Mouse (Mus musculus) forebrain, embryonic 16.5 days (tissue): ENCODE measurements around the gene Trim8. TPM values are rescaled to one million over a fixed set of nuclear protein-coding genes. Genes with fewer than 3 reads are reported as not detected.

Experiments used
- ATAC-seq: fragments of 200-750 bp; cut with Nextera tagmentation; 2 replicates; pipeline ENCODE4 v1.8.0; 2017; ENCODE audit warnings: mild to moderate bottlenecking, moderate library complexity
- H3K27ac ChIP-seq: fragments of 300-500 bp; sonication (generic); 2 replicates; pipeline ENCODE4 v1.5.1; 2014; ENCODE audit warnings: low read length, control low read depth
- H3K27me3 ChIP-seq: fragments of 300-500 bp; sonication (generic); replicated peaks from 2 replicates; pipeline ENCODE4 v1.6.1; 2014; ENCODE audit warnings: low read length; ENCODE audit not compliant: control insufficient read depth, insufficient read depth
- H3K36me3 ChIP-seq: fragments of 300-500 bp; sonication (generic); 2 replicates; pipeline ENCODE4 v1.6.1; 2014; ENCODE audit not compliant: control insufficient read depth, insufficient read depth
- H3K4me1 ChIP-seq: fragments of 300-500 bp; sonication (generic); replicated peaks from 2 replicates; pipeline ENCODE4 v1.6.1; 2014; ENCODE audit warnings: low read length; ENCODE audit not compliant: control insufficient read depth, insufficient read depth
- H3K4me2 ChIP-seq: fragments of 300-500 bp; sonication (generic); 2 replicates; pipeline ENCODE4 v1.6.1; 2014; ENCODE audit warnings: mild to moderate bottlenecking, low read length, control low read depth
- H3K4me3 ChIP-seq: fragments of 300-500 bp; sonication (generic); replicated peaks from 2 replicates; pipeline ENCODE4 v1.5.1; 2014; ENCODE audit warnings: mild to moderate bottlenecking, low read length, control low read depth
- H3K9ac ChIP-seq: fragments of 300-500 bp; sonication (generic); replicated peaks from 2 replicates; pipeline ENCODE4 v1.6.1; 2014; ENCODE audit warnings: low read depth, low read length, control low read depth
- H3K9me3 ChIP-seq: fragments of 300-500 bp; sonication (generic); 2 replicates; pipeline ENCODE4 v1.6.1; 2016; ENCODE audit warnings: low read length; ENCODE audit not compliant: control insufficient read depth
- WGBS: fragments of 180-500 bp; shearing (Covaris S2); extraction: QIAGEN DNeasy Blood & Tissue Kit; methylation state at CpG from one replicate; pipeline ENCODE4 v1.1.7; 2014; 5-methylcytosine and 5-hydroxymethylcytosine counted together
- polyA plus RNA-seq: library from polyadenylated mRNA; unstranded; fragments of >200 nt; fragmentation: Nextera tagmentation; extraction: Ambion mirVana; gene quantifications from 2 replicates; pipeline ENCODE4 v1.2.1, GENCODE M21; 2015

Trim8 gene
- polyA plus RNA-seq, 1 experiment from 2014 or later: 27.7 TPM

DNA sequence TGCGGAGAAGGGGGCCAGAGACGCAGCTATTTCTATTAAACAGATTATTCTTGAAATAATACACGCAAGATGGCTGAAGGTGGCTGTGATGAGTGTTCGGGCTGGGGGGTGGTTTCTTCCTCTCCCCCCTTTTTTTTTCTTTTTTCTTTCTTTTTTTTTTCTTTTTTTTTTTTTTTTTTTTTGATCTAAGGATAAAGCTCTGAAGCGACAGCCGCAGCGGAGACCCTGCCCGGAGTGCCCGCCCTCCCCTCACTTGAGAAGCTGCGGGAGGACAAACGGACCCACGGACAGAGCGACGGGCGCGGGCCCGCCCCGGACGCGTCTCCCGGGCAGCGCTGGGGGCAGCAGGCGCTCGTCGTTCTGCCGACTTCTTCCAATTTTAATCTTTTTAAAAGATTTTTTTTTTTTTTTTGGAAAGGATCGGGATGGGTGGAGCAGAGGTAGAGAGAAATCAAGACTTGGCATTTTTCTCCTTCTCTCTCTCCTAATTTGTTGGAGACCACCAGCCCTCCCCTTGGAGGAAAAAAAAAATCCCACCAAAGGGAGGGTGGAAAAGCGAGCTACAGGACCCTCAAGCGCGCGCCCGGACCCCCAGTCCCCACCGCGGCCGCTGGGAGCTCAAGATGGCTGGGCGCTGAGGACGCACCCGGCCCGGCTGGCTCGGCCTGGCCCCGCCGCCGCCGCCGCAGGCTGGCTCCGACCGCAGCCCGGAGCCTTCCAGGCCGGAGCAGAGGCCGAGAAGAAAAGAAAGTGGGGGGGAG, 741 bp upstream of the Trim8 start:
- Histone ChIP-seq H3K4me1 (peaks cover 17% of the 10 kb centered on the region), H3K4me3 (peak overlapping the region; percentile 91), H3K4me2 (peak overlapping the region; percentile 73), H3K27me3 (no peaks in the 10 kb centered on the region), H3K36me3 (no peaks in the 10 kb centered on the region), H3K27ac (peak overlapping the region; percentile 100), H3K9ac (peak overlapping the region; percentile 97), H3K9me3 (no peaks in the 10 kb centered on the region)
- under 1% methylated on average over 45 of the region's 50 CpGs for WGBS
- ATAC-seq: peak; percentile 23; the same call in 1 of the 2 replicates

GRCm38 (mm10) chr19:46502069-46502455, 560 bp downstream of the Trim8 start:
- Histone ChIP-seq H3K4me3 (peak overlapping the region; percentile 91), H3K27me3 (no peaks in the 10 kb centered on the region), H3K4me1 (peaks cover 30% of the 10 kb centered on the region), H3K27ac (peak overlapping the region; percentile 100), H3K9me3 (no peaks in the 10 kb centered on the region), H3K36me3 (no peaks in the 10 kb centered on the region), H3K9ac (peak overlapping the region; percentile 97), H3K4me2 (peak overlapping the region; percentile 73)
- under 1% methylated on average over 46 of the region's 46 CpGs for WGBS
- no peak for ATAC-seq

DNA sequence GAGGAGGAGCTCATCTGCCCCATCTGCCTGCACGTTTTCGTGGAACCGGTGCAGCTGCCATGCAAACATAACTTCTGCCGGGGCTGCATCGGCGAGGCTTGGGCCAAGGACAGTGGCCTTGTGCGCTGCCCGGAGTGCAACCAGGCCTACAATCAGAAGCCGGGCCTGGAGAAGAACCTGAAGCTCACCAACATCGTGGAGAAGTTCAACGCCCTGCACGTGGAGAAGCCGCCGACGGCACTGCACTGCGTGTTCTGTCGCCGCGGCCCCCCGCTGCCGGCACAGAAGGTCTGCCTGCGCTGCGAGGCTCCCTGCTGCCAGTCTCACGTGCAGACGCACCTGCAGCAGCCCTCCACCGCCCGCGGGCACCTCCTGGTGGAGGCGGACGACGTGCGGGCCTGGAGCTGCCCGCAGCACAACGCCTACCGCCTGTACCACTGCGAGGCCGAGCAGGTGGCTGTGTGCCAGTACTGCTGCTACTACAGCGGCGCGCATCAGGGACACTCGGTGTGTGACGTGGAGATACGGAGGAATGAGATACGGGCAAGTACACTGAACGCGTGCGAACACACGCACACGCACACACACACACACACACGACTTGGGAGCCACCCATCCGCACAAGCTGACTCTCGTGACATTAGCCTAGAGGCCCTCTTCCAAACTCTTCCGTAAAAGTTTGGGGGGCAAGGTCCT, 1.1 kb downstream of the Trim8 start:
- 0 out of 2 replicates have a peak, but pooled peaks have one; percentile 2 for ATAC-seq
- H3K36me3 ChIP-seq: 0 out of 2 replicates have a peak, but pooled peaks cover under 1% of the 10 kb centered on the region
- H3K4me1 ChIP-seq: peaks cover 36% of the 10 kb centered on the region
- under 1% methylated on average over 53 of the region's 53 CpGs for WGBS
- H3K9ac ChIP-seq: peak overlapping the region; percentile 97
- peak overlapping the region; percentile 100 for H3K27ac ChIP-seq
- peak overlapping the region; percentile 73 for H3K4me2 ChIP-seq
- no peaks in the 10 kb centered on the region for H3K27me3 ChIP-seq
- no peaks in the 10 kb centered on the region for H3K9me3 ChIP-seq
- H3K4me3 ChIP-seq: peak overlapping the region; percentile 91

DNA sequence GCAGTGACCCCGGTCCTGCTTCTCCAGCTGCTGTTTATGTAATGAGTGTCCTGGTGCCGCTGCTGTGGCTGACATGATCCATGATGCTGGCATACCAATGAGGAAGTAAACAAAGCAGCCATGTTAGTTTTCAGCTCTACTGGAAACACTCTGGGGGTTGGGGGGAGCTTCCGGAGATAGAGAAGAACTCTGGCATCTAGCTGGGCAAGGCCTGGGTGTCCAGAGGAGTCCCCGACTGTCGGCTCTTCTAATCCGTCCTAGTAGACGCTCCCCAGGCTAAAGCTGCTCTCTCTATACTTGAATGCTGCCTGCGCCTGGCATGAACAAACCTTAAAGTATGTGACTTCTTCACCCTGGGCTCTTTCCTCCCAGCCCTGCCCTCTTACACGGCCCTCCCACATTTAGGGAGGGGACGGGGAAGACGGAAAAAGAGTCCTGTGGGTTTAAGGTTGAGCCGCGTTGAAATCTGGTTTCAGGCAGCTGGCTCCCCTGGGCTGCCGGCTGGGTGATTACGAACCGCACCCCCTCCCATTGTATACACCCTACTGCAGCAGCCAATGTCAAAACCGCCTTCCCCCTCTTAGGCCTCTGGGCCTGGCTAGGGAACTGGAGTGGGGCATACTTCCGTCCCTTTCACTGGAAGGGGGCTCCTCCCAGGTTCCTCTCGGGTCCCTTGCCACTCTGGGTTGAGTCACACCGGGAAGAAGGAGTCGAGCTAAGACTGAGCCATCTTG, 2.0 kb downstream of the Trim8 start:
- peaks cover 45% of the 10 kb centered on the region for H3K4me1 ChIP-seq
- H3K27ac ChIP-seq: peak overlapping the region; percentile 100
- peaks cover 6% of the 10 kb centered on the region; the same call in 1 of the 2 replicates for H3K36me3 ChIP-seq
- H3K9me3 ChIP-seq: no peaks in the 10 kb centered on the region
- 0% methylated on average over 21 of the region's 21 CpGs for WGBS
- H3K27me3 ChIP-seq: no peaks in the 10 kb centered on the region
- H3K4me2 ChIP-seq: peak overlapping the region; percentile 73
- H3K9ac ChIP-seq: peak overlapping the region; percentile 97
- 0 out of 2 replicates have a peak, but pooled peaks have one; percentile 4 for ATAC-seq
- H3K4me3 ChIP-seq: peak overlapping the region; percentile 91

DNA sequence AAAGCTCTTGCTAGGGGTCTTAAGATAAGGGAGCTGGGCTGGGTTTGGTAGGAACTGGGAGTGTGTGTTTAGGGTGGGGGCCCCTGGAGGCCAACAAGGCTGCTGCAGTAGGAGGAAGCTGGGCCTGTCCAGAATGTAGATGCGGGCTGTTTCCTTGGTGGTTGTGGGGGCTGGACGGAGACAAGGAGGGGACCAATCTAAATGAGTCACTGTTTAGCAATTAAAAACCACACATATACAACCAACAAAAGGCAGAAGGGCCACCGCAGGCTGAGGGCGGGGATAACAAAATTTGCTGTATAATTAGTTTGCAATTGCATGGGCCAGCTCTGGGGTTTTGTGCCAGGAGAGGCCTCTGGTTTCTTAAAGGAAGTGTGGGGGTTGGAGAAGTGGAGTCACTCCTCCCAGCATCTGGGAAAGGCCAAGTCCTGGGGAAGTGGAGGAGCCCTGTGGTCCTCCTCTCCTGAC, 2.6 kb downstream of the Trim8 start:
- Histone ChIP-seq H3K27ac (peak overlapping the region; percentile 100), H3K36me3 (peaks cover 6% of the 10 kb centered on the region; the same call in 1 of the 2 replicates), H3K27me3 (no peaks in the 10 kb centered on the region), H3K9ac (peak overlapping the region; percentile 97), H3K9me3 (no peaks in the 10 kb centered on the region), H3K4me3 (peak overlapping the region; percentile 91), H3K4me1 (peaks cover 48% of the 10 kb centered on the region), H3K4me2 (peak overlapping the region; percentile 73)
- ATAC-seq: no peak
- WGBS: 0% methylated on average over 4 of the region's 4 CpGs

- H3K9ac ChIP-seq: peak overlapping the region; percentile 97
- H3K4me3 ChIP-seq: peak overlapping the region; percentile 91
- ATAC-seq: no peak
- peaks cover 6% of the 10 kb centered on the region; the same call in 1 of the 2 replicates for H3K36me3 ChIP-seq
- no peaks in the 10 kb centered on the region for H3K9me3 ChIP-seq
- H3K27ac ChIP-seq: 0 out of 2 replicates have a peak overlapping the region, but pooled peaks have one; percentile 8
- H3K4me1 ChIP-seq: peaks cover 55% of the 10 kb centered on the region
- H3K4me2 ChIP-seq: peak overlapping the region; percentile 73
- WGBS: 58% methylated on average over 9 of the region's 9 CpGs
- H3K27me3 ChIP-seq: no peaks in the 10 kb centered on the region
Measured at GRCm38 (mm10) chr19:46504822-46505417, 3.4 kb downstream of the Trim8 start.

DNA sequence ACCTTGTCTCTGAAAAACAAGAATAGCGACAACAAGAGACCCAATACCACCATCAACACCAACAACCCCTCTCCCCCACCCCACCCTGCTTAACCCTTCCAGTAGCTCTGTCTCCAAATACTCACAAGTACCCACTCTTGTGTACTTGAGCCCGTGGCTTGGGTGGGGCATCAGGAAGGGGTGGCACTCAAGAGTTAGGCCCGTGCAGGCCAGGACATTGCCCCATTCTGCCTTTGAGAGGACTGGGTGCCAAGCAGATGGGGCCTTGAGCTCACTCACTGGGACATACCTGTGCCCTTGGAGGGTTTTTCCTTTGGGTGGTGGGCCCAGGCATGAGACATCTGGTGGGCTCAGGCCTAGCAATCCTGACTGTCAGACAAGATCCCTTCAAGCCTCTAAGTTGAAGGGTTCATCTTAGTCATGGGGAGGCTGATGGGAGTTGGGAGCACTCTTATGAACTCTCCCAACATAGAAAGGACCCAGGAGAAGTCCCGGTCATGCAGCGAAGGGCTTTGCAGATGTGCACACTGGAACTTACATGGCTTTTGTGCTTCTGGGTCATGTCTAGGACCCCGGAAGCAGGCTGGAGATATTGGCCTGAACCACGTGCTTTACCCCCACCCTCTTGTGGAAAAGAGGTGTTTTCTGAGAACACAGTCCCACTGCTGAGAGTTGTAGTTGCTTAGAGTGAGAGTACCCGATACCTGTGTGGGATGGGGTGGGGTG, 4.3 kb downstream of the Trim8 start:
- ATAC-seq: no peak
- peak overlapping the region; percentile 91 for H3K4me3 ChIP-seq
- peaks cover 6% of the 10 kb centered on the region; the same call in 1 of the 2 replicates for H3K36me3 ChIP-seq
- peak overlapping the region; percentile 56; the same call in 1 of the 2 replicates for H3K9ac ChIP-seq
- H3K4me2 ChIP-seq: peak overlapping the region; percentile 73
- no peak overlapping the region for H3K27ac ChIP-seq
- WGBS: 79% methylated on average over 8 of the region's 8 CpGs
- H3K27me3 ChIP-seq: no peaks in the 10 kb centered on the region
- peaks cover 61% of the 10 kb centered on the region for H3K4me1 ChIP-seq
- no peaks in the 10 kb centered on the region for H3K9me3 ChIP-seq

DNA sequence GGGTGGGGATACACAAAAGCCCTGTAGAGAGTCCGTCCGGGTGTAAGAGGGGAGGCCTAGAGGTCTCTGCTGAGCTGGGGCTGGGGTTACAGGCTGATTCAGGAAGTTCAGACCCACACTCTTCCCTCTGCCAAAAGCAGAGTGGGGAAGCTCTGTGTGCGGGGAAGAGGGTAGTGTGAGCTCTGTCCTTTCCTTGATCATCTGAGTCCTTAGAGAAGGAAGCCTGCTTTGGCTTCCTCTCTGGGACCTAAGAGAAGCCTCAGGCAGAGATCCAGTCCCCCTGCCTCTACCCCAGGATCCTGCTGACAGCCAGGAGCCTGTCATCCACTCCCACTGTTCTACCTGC, 4.8 kb downstream of the Trim8 start:
- 47% methylated on average over 3 of the region's 3 CpGs for WGBS
- Histone ChIP-seq H3K9me3 (no peaks in the 10 kb centered on the region), H3K4me2 (peak overlapping the region; percentile 73), H3K27me3 (no peaks in the 10 kb centered on the region), H3K9ac (peak overlapping the region; percentile 56), H3K4me1 (peaks cover 61% of the 10 kb centered on the region), H3K36me3 (peaks cover 6% of the 10 kb centered on the region; the same call in 1 of the 2 replicates), H3K27ac (no peak overlapping the region), H3K4me3 (peak overlapping the region; percentile 91)
- ATAC-seq: no peak
